ENCODE assay signal across 9 mouse cellular contexts in genomic region chr3:126595456-126595855, GRCm38 (mm10). TPM values are rescaled to one million over a fixed set of nuclear protein-coding genes. Genes with fewer than 3 reads are reported as not detected.
DNase-seq lines count a peak whose midpoint lies in the region; ATAC-seq and TF ChIP-seq lines count a peak whose summit lies in the region.
"Had no signal": no experiment of that assay in that cellular context is flagged by ENCODE, and none has a peak within 500 bp of the region (broad histone marks: within the 10 kb centered on the region; RNA-seq: fewer than 3 reads in every experiment).

No protein-coding gene starts in this region.

- H3K27me3 ChIP-seq in kidney, postnatal 0 days (ENCODE audit: insufficient read depth, low read length), result no peaks in the 10 kb centered on the region
- H3K27me3 ChIP-seq in hindbrain, embryonic 16.5 days (replicated peaks; ENCODE audit: control insufficient read depth, insufficient read depth, low read length), result no peaks in the 10 kb centered on the region
- H3K27me3 ChIP-seq in midbrain, embryonic 16.5 days (ENCODE audit: control insufficient read depth, insufficient read depth, low read depth, low read length), result no peaks in the 10 kb centered on the region

- 0 out of 2 replicates have a peak overlapping the region, but pooled peaks have one; percentile 90 for H3K9ac ChIP-seq in kidney, postnatal 0 days (ENCODE audit: low read depth, low read length)
- H3K9ac ChIP-seq in hindbrain, embryonic 16.5 days (ENCODE audit: low read depth, low read length), result no peak overlapping the region
- no peak overlapping the region for H3K9ac ChIP-seq in midbrain, embryonic 16.5 days (ENCODE audit: low read depth, low read length)
- H3K9ac ChIP-seq: liver, embryonic 13.5 days had no signal

- H3K36me3 ChIP-seq in kidney, postnatal 0 days (ENCODE audit: insufficient read depth, low read length), result no peaks in the 10 kb centered on the region
- no peaks in the 10 kb centered on the region for H3K36me3 ChIP-seq in hindbrain, embryonic 16.5 days (ENCODE audit: control insufficient read depth, insufficient read depth, low read length)
- H3K36me3 ChIP-seq in midbrain, embryonic 16.5 days (ENCODE audit: control insufficient read depth, insufficient read depth, low read length), result no peaks in the 10 kb centered on the region
- H3K36me3 ChIP-seq: G1E; liver, embryonic 13.5 days had no signal

- H3K4me2 ChIP-seq in kidney, postnatal 0 days (ENCODE audit: low read length), result peak overlapping the region; percentile 98; the same call in 1 of the 2 replicates
- H3K4me2 ChIP-seq in hindbrain, embryonic 16.5 days (ENCODE audit: low read length), result peak overlapping the region; percentile 96
- H3K4me2 ChIP-seq in midbrain, embryonic 16.5 days (ENCODE audit: low read length), result peak overlapping the region; percentile 81

- TF ChIP-seq POLR2A in embryonic fibroblast, embryonic 13.5 days (IDR thresholded peaks at IDR 0.05; ENCODE audit: low read depth, low read length), result no peak

- 0 out of 2 replicates have a peak, but pooled peaks cover 3% of the 10 kb centered on the region for H3K4me1 ChIP-seq in kidney, postnatal 0 days (replicated peaks; ENCODE audit: insufficient read depth, low read length)
- H3K4me1 ChIP-seq in embryonic fibroblast, embryonic 13.5 days (ENCODE audit: control insufficient read depth, insufficient read depth, low read length), result 0 out of 2 replicates have a peak, but pooled peaks cover 2% of the 10 kb centered on the region
- peaks cover 4% of the 10 kb centered on the region; the same call in 1 of the 2 replicates for H3K4me1 ChIP-seq in hindbrain, embryonic 16.5 days (ENCODE audit: control insufficient read depth, insufficient read depth, low read depth, low read length)
- H3K4me1 ChIP-seq in midbrain, embryonic 16.5 days (ENCODE audit: control insufficient read depth, insufficient read depth, low read length), result peaks cover 12% of the 10 kb centered on the region

- no peak for DNase-seq in kidney, postnatal 0 days (ENCODE audit: low spot score)
- no peak for DNase-seq in kidney, adult 8-10 months
- no peak for DNase-seq in adrenal gland, adult 2 months

- H3K4me3 ChIP-seq in kidney, postnatal 0 days (replicated peaks; ENCODE audit: low read depth, low read length), result no peak overlapping the region; the same call in 1 of the 2 replicates
- no peak overlapping the region for H3K4me3 ChIP-seq in embryonic fibroblast, embryonic 13.5 days (ENCODE audit: insufficient read depth, low read length)
- H3K4me3 ChIP-seq in hindbrain, embryonic 16.5 days (ENCODE audit: low read length), result no peak overlapping the region; the same call in 1 of the 2 replicates
- no peak overlapping the region for H3K4me3 ChIP-seq in midbrain, embryonic 16.5 days (ENCODE audit: low read depth, low read length)

- WGBS in kidney, postnatal 0 days, result 60% methylated on average over 4 of the region's 4 CpGs
- WGBS in hindbrain, embryonic 16.5 days, result 66% methylated on average over 4 of the region's 4 CpGs
- 74% methylated on average over 4 of the region's 4 CpGs for WGBS in midbrain, embryonic 16.5 days

- TF ChIP-seq CTCF in kidney, postnatal 0 days (IDR thresholded peaks at IDR 0.05; ENCODE audit: low read depth), result no peak
- TF ChIP-seq CTCF in embryonic fibroblast, embryonic 13.5 days (IDR thresholded peaks at IDR 0.05; ENCODE audit: borderline replicate concordance, insufficient read depth, low read length), result no peak

- H3K27ac ChIP-seq in kidney, postnatal 0 days, result peak overlapping the region; percentile 100; the same call in 1 of the 2 replicates
- H3K27ac ChIP-seq in embryonic fibroblast, embryonic 13.5 days (ENCODE audit: insufficient read depth, low read length), result peak overlapping the region; percentile 91
- peak overlapping the region; percentile 73 for H3K27ac ChIP-seq in hindbrain, embryonic 16.5 days (ENCODE audit: low read depth, low read length)
- H3K27ac ChIP-seq in midbrain, embryonic 16.5 days (ENCODE audit: low read length), result peak overlapping the region; percentile 70
- H3K27ac ChIP-seq: liver, embryonic 13.5 days had no signal

- ATAC-seq in kidney, postnatal 0 days (replicated peaks; ENCODE audit: low FRiP score, low read depth), result no peak
- no peak for ATAC-seq in hindbrain, embryonic 16.5 days
- ATAC-seq in midbrain, embryonic 16.5 days, result no peak
- ATAC-seq in frontal cortex, adult (ENCODE audit: low TSS enrichment), result no peak

- no peaks in the 10 kb centered on the region for H3K9me3 ChIP-seq in kidney, postnatal 0 days (replicated peaks; ENCODE audit: low read length)
- H3K9me3 ChIP-seq in hindbrain, embryonic 16.5 days (ENCODE audit: control insufficient read depth, low read length), result 0 out of 2 replicates have a peak, but pooled peaks cover 2% of the 10 kb centered on the region
- no peaks in the 10 kb centered on the region for H3K9me3 ChIP-seq in midbrain, embryonic 16.5 days (replicated peaks; ENCODE audit: control insufficient read depth, low read length, poor library complexity, severe bottlenecking)
- H3K9me3 ChIP-seq: liver, embryonic 13.5 days had no signal

RNA-seq across cellular contexts. Expression of gene Camk2d, which starts 0.6 kb away (rescaled TPM):
- polyA plus RNA-seq in kidney, postnatal 0 days (2015; fragmentation: Nextera tagmentation; extraction: Ambion mirVana), result 28.3 and 30.3 TPM in 2 replicates
- polyA plus RNA-seq in embryonic fibroblast, embryonic 13.5 days (2011; ENCODE audit: insufficient read length, low read depth, missing spikeins), result 186 and 189 TPM in 2 replicates
- 81.6 and 88.9 TPM in 2 replicates for polyA plus RNA-seq in hindbrain, embryonic 16.5 days (2015; fragmentation: Nextera tagmentation; extraction: Ambion mirVana)
- 62.5 and 74.7 TPM in 2 replicates for polyA plus RNA-seq in midbrain, embryonic 16.5 days (2015; fragmentation: Nextera tagmentation; extraction: Ambion mirVana)
- total RNA-seq in adrenal gland, adult 2 months (2021), result 100 to 1,000 TPM; 101 to 116 TPM
- 112 and 134 TPM in 2 replicates for polyA plus RNA-seq in adrenal gland, adult 2 months (2012; rRNA removed)
- polyA plus RNA-seq: G1E had no signal
